Mouse (Mus musculus) R1 (cell line): Measurements from ENCODE around the gene 1700012B09Rik.

Source experiments
- DNase-seq: peaks from one replicate; pipeline ENCODE4 v3.0.0-alpha.2; 2018; ENCODE audit warnings: low read depth, low spot score

The 1700012B09Rik gene

GRCm38 (mm10) chr9:14770803-14771471 is at the start of gene 1700012B09Rik:
1700012B09Rik (minus strand) TSS chr9:14771030.
- DNase-seq: peak; percentile 44

DNA sequence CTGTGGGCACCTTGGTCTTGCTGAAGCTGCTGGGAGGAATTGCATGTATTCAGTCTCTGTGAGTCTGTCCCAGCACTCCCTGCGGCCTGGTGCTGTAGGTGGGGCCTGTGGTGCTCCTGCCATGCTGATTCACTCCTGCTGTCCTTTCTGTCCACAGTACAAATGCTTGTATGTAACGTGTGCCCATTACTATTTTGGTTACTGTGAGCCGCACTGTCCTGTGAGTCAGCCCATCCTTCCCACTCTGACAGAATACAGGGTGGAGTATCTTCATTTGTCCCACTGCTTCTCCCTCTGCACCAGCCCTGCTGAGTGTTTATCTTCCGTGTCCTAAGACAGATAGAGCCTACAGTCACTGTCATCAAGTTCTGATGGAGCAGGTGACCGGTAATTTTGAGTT is 39.3 kb upstream of the 1700012B09Rik start:
- no peak for DNase-seq

DNA sequence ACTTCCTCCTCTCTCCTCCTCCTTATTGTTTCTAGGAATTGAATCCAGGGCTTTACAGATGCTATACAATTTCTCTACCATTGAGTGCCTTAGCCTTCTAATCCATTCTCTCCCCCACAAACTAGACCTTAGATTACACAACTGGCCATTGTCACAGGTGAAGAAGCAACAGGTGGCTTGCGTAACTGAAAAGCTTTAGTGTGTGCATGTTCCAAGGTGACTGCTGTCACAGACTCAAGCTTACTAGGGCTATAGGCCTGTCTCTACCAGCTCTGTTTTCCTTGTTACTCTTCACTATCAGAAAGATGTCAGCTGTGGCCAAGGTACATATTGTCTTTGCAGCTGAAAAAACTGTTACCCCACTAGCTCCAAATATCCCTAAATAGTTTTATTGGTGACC is 36.0 kb upstream of the 1700012B09Rik start:
- no peak for DNase-seq

DNA sequence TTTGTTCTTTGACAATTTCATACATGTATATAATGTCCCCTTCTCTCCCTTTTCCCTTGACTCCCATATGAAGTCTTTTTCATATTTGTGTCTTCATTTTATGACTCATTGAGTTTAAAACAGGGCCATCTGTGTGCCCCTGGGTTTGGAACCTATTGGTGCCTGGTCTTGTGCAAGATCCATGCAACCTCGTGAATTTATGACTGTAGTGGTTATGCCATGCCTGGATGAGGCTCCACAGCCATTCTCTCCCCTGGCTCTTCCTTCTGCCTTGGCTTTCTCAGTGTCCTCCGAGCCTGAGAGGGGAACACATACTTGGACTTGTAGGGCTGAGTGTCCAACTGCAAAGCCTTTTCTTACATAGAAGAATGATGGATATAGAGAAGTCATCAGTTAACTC is 34.9 kb upstream of the 1700012B09Rik start:
- DNase-seq: no peak

GRCm38 (mm10) chr9:14787356-14787755 is 16.5 kb upstream of the 1700012B09Rik start:
- no peak for DNase-seq

- DNase-seq: peak; percentile 99
Observed at GRCm38 (mm10) chr9:14784039-14785002, 13.5 kb upstream of the 1700012B09Rik start, which contains the start of the genes Mre11a and Ankrd49. Mre11a (plus strand) TSS chr9:14784654. Ankrd49 (minus strand) TSS chr9:14784856.

DNA sequence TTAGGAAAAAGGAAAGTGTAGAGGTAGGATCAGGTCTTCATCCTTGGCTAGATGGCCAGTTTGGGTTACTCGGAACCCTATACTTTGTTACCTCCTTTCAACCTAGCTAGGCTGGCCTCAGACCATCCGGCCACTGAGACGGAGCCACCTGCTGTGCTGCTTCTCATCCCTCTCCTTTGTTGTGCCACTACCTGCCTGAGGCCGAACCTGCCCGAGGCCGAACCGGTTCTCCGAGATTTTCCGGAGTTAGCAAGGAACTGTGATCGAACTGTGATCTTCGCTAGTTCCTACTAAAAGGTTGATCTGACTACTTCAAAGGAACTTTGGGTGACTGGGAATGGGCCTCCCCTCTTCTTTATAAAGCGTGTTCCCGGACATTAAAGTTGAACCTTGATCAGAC is 7.5 kb upstream of the 1700012B09Rik start:
- DNase-seq: peak; percentile 52

GRCm38 (mm10) chr9:14773813-14774212 is 3.0 kb upstream of the 1700012B09Rik start:
- peak; percentile 10 for DNase-seq

DNA sequence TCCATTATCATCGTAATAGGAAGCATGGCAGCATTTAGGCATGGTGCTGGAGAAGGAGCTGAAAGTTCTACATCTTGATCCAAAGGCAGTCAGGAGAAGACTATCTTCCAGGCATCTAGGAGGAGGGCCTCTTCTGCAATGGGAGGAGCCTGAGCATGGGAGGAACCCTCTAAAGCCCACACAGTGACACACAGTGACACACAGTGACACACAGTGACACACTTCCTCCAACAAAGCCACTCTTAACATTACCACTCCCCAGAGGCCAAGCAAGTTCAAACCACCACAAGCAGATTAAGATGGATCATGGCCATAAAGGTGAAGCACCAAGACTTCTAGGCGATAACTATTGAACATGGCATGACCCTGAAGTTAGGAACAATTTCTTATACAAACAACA is 1.2 kb upstream of the 1700012B09Rik start:
- no peak for DNase-seq

DNA sequence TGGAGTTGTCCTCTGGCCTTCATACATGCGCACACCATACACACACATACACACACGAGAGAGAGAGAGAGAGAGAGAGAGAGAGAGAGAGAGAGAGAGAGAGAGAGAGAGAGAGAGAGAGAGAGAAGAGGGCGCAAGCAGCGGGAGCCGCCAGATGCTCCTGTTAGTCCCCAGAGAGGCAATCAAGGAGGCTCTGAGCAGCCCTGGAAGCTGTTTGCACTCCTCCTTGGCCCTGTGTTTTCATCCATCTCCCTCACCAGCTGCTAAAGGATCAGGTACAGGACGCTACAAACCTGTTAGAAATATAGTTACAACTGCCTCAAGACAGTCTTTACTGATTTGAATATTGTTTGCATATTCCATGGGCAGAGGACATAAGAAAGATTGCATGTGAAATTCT is 1.0 kb downstream of the 1700012B09Rik start:
- no peak for DNase-seq

DNA sequence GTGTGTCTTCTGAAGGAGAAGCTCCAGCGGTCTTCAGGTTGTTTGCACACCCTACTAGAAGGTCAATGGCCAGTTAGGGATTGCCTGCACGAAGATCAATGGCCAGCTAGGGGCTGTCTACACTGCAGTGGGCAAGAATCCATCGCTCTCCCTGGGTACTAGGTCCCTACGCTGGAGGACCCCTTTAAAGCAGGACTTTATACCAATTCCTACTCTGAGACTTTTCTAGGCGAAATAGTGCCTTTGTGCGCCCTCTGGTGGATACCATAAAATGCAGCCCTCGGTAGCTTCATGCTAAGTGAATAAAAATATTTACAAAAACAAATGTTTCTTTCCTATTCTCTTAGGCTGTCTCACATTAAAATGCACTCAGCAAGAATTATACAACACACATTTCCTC is 6.1 kb downstream of the 1700012B09Rik start:
- DNase-seq: peak; percentile 53

DNA sequence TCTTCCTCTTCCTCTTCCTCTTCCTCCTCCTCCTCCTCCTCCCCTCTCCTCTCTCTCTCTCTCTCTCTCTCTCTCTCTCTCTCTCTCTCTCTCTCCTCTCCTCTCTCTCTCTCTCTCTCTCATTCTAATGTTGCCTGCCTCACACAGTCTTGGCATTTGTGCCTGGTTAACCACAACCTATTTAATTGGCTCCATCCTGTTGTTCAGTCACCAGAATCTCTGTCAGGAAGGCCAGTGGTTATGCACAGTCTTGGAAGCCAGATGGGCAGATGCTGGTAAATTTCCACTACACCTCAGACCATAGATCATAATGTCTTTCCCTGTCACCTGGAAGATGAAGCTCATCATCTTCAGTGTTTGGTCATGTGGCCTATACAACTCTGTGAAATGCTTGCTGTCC is 11.6 kb downstream of the 1700012B09Rik start:
- DNase-seq: no peak

DNA sequence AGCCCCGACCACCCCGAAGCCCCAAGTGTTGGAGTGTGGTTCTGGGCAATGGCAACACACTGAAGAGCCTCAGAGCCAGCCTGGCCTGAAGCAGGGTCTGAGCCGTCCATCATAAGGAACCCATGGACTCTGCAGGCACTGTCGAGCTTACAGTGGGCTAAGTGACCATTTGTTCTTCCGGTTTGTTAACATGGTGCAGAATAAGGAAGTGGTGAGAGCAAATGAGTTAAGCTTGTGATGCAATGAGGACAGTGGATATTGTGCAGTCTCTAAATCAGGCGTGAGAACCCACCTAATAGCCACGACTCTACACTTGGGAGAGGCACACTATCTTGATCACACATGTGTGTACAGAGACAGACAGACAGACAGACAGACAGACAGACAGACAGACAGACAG is 12.2 kb downstream of the 1700012B09Rik start:
- no peak for DNase-seq

DNA sequence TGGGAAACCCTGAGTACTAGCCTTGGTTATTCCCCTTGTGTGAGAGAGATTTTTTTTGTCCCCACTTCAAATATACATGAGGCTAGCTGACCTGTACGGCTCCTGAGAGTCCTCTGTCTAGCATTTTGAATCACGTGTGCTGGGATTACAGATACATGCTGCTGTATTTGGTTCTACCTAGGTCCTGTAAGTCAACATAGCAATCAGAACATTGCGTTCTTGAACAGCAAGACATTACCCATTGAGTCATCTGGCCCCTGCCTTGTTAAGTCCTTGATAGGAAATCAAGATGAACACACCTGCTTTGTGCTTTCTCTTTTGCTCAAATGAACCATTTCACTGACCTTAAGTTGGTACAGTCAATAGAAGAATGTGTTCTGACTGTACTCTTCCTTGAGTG is 16.4 kb downstream of the 1700012B09Rik start:
- DNase-seq: no peak

- no peak for DNase-seq
Observed at GRCm38 (mm10) chr9:14753947-14754346, 16.9 kb downstream of the 1700012B09Rik start.

GRCm38 (mm10) chr9:14752001-14752522 is 18.8 kb downstream of the 1700012B09Rik start, which contains the start of gene Fut4:
Fut4 (minus strand) TSS chr9:14752393.
- peak; percentile 19 for DNase-seq

- DNase-seq: peak; percentile 20
Observed at GRCm38 (mm10) chr9:14751503-14752000, 19.3 kb downstream of the 1700012B09Rik start.

- DNase-seq: peak; percentile 18
Observed at GRCm38 (mm10) chr9:14750901-14751502, 19.8 kb downstream of the 1700012B09Rik start.

DNA sequence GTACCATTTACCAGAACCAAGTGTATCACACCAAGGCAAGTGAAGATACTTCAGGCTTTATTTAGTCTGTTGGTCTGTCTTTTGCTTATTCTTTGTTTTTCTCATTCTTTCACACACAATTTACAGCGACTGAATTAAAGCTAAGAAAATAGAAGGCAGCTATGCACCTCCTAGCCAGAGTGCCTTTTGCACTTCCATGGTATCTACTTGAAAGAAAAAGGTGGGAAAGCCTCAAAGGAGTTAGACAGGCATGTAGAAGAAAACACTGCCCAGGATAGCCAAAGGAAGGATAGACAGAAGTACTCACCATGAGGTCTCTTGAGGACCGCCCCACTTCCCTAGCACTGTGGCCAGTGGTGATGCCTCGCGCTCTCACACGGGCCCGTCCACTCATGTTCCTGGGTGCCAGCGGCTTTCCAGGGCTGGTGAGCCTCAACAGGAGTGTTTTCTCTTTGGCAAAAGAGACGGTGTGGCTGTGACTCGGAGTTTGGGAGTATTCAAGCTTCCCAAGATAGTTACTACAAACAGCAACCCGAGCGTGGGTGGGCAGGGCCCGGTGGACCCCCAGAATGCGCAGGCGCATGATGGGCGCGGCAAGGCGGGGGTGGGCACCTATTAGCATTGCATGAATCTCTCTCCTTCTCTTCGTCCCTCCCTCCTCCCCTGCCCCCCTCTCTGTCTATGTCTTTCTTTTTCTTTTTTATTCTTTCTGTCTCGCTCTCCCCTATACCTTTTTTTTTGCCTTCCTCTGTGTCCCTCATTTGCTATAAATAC is 30.5 kb downstream of the 1700012B09Rik start, which contains the start of gene Piwil4:
Piwil4 (minus strand) TSS at position 583 of the 774 bp plus-strand sequence.
- no peak for DNase-seq

DNA sequence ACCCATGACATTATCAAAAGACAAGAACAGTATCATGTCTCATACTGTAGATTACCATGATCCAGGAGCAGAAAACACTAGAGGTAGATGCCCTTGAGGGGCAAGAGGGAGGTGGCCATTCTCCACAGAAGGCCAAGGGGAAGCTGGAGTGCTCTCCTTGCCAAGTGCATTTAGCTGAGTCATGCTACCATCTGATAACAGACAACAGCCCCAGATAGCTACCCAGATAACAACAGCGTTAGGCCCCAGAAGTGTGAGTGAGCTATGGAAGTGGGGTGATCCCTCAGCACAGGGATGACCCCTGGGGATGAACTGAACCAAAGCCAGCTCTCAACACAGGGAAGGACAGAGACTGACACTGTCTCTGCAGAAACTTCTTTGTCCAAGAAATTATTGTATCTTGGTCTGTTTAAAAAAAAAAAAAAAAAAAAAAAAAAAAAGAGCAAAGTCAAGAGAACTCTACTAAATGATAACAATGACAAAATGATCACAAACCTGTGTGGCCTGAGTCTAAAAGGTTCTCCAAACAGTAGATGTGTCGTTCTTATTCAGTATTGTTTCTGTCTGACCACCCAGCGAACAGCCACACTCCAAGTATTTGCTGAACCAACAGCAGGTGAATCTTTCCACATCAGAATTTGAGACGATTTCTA is 31.2 kb downstream of the 1700012B09Rik start:
- no peak for DNase-seq
